Mouse (Mus musculus) embryonic facial prominence, embryonic 15.5 days (tissue): ENCODE measurements at regions not wholly inside any gene's neighbourhood (a gene's known extent, or its start where the extent isn't known, plus 50 kb on each side); places are given as distances from the start of the nearest gene placed in this dataset.

Experiments
- ATAC-seq: fragments of 200-750 bp; cut with Nextera tagmentation; 2 replicates; pipeline ENCODE4 v1.8.0; 2017; ENCODE audit warnings: low read depth, moderate TSS enrichment; ENCODE audit not compliant: insufficient number of reproducible peaks, low FRiP score, low TSS enrichment
- H3K27ac ChIP-seq: fragments of 300-500 bp; sonication (generic); replicated peaks from 2 replicates; pipeline ENCODE4 v1.5.1; 2015; ENCODE audit warnings: mild to moderate bottlenecking, inconsistent platforms
- H3K27me3 ChIP-seq: fragments of 300-500 bp; sonication (generic); 2 replicates; pipeline ENCODE4 v1.6.1; 2015; ENCODE audit warnings: inconsistent platforms
- H3K36me3 ChIP-seq: fragments of 300-500 bp; sonication (generic); 2 replicates; pipeline ENCODE4 v1.6.1; 2015; ENCODE audit warnings: mild to moderate bottlenecking, inconsistent platforms
- H3K4me1 ChIP-seq: fragments of 300-500 bp; sonication (generic); 2 replicates; pipeline ENCODE4 v1.6.1; 2015; ENCODE audit warnings: inconsistent platforms
- H3K4me2 ChIP-seq: fragments of 300-500 bp; sonication (generic); replicated peaks from 2 replicates; pipeline ENCODE4 v1.6.1; 2015; ENCODE audit warnings: mild to moderate bottlenecking, inconsistent platforms
- H3K4me3 ChIP-seq: fragments of 300-500 bp; sonication (generic); replicated peaks from 2 replicates; pipeline ENCODE4 v1.5.1; 2015; ENCODE audit warnings: mild to moderate bottlenecking, inconsistent platforms
- H3K9ac ChIP-seq: fragments of 300-500 bp; sonication (generic); 2 replicates; pipeline ENCODE4 v1.6.1; 2015; ENCODE audit warnings: inconsistent platforms
- H3K9me3 ChIP-seq: fragments of 300-500 bp; sonication (generic); replicated peaks from 2 replicates; pipeline ENCODE4 v1.6.1; 2016; ENCODE audit warnings: inconsistent platforms
- WGBS: fragments of 180-500 bp; shearing (Covaris S2); methylation state at CpG from one replicate; pipeline ENCODE4 v1.1.7; 2015; 5-methylcytosine and 5-hydroxymethylcytosine counted together

GRCm38 (mm10) chr3:128787686-128788085 lies 412.0 kb upstream of the Pitx2 start:
- H3K9me3 ChIP-seq = no peaks in the 10 kb centered on the region
- WGBS = 54% methylated on average over 5 of the region's 5 CpGs
- H3K36me3 ChIP-seq = no peaks in the 10 kb centered on the region
- no peak for ATAC-seq
- H3K4me2 ChIP-seq = no peak overlapping the region
- no peaks in the 10 kb centered on the region for H3K4me1 ChIP-seq
- no peak overlapping the region for H3K9ac ChIP-seq
- no peak overlapping the region for H3K27ac ChIP-seq
- no peaks in the 10 kb centered on the region for H3K27me3 ChIP-seq
- no peak overlapping the region for H3K4me3 ChIP-seq

GRCm38 (mm10) chr3:128795931-128796330 lies 403.7 kb upstream of the Pitx2 start:
- no peak overlapping the region for H3K27ac ChIP-seq
- 64% methylated on average over 2 of the region's 2 CpGs for WGBS
- no peak overlapping the region for H3K9ac ChIP-seq
- no peak overlapping the region for H3K4me2 ChIP-seq
- no peaks in the 10 kb centered on the region for H3K27me3 ChIP-seq
- H3K4me1 ChIP-seq = no peaks in the 10 kb centered on the region
- 0 out of 2 replicates have a peak, but pooled peaks have one; percentile 39 for ATAC-seq
- H3K4me3 ChIP-seq = no peak overlapping the region
- no peaks in the 10 kb centered on the region for H3K36me3 ChIP-seq
- no peaks in the 10 kb centered on the region for H3K9me3 ChIP-seq

- no peaks in the 10 kb centered on the region for H3K9me3 ChIP-seq
- H3K9ac ChIP-seq = no peak overlapping the region
- no peaks in the 10 kb centered on the region for H3K36me3 ChIP-seq
- no peaks in the 10 kb centered on the region for H3K4me1 ChIP-seq
- no peak for ATAC-seq
- no peak overlapping the region for H3K4me2 ChIP-seq
- 50% methylated on average over 1 of the region's 1 CpGs for WGBS
- H3K27ac ChIP-seq = no peak overlapping the region
- H3K27me3 ChIP-seq = no peaks in the 10 kb centered on the region
- H3K4me3 ChIP-seq = no peak overlapping the region
Measured at GRCm38 (mm10) chr3:128797829-128798228, 401.8 kb upstream of the Pitx2 start.

- H3K9me3 ChIP-seq = no peaks in the 10 kb centered on the region
- no peaks in the 10 kb centered on the region for H3K36me3 ChIP-seq
- WGBS = 67% methylated on average over 12 of the region's 12 CpGs
- H3K27me3 ChIP-seq = no peaks in the 10 kb centered on the region
- no peak overlapping the region for H3K4me3 ChIP-seq
- no peak overlapping the region for H3K27ac ChIP-seq
- no peak overlapping the region for H3K4me2 ChIP-seq
- no peak for ATAC-seq
- H3K4me1 ChIP-seq = no peaks in the 10 kb centered on the region
- H3K9ac ChIP-seq = no peak overlapping the region
Measured at GRCm38 (mm10) chr3:128829371-128830160, 370.1 kb upstream of the Pitx2 start.

GRCm38 (mm10) chr3:128850327-128850977 lies 349.2 kb upstream of the Pitx2 start:
- H3K27me3 ChIP-seq = no peaks in the 10 kb centered on the region
- no peaks in the 10 kb centered on the region for H3K4me1 ChIP-seq
- no peaks in the 10 kb centered on the region for H3K9me3 ChIP-seq
- H3K27ac ChIP-seq = no peak overlapping the region
- H3K4me3 ChIP-seq = no peak overlapping the region
- H3K4me2 ChIP-seq = no peak overlapping the region
- H3K36me3 ChIP-seq = no peaks in the 10 kb centered on the region
- ATAC-seq = no peak
- H3K9ac ChIP-seq = no peak overlapping the region
- WGBS = 64% methylated on average over 6 of the region's 6 CpGs

- Histone ChIP-seq H3K9me3 (no peaks in the 10 kb centered on the region), H3K9ac (no peak overlapping the region), H3K27ac (no peak overlapping the region), H3K4me2 (no peak overlapping the region), H3K4me1 (no peaks in the 10 kb centered on the region), H3K36me3 (no peaks in the 10 kb centered on the region), H3K27me3 (no peaks in the 10 kb centered on the region), H3K4me3 (no peak overlapping the region)
- WGBS = 26% methylated on average over 5 of the region's 5 CpGs
- ATAC-seq = no peak
Measured at GRCm38 (mm10) chr3:128856515-128856914, 343.2 kb upstream of the Pitx2 start.

- Histone ChIP-seq H3K27ac (no peak overlapping the region), H3K4me3 (no peak overlapping the region), H3K9me3 (no peaks in the 10 kb centered on the region), H3K4me1 (no peaks in the 10 kb centered on the region), H3K9ac (no peak overlapping the region), H3K4me2 (no peak overlapping the region), H3K27me3 (no peaks in the 10 kb centered on the region; the same call in 1 of the 2 replicates), H3K36me3 (no peaks in the 10 kb centered on the region)
- 34% methylated on average over 10 of the region's 10 CpGs for WGBS
- ATAC-seq = peak; percentile 57; the same call in 1 of the 2 replicates
Measured at GRCm38 (mm10) chr3:128881685-128882444, 317.8 kb upstream of the Pitx2 start.

- Histone ChIP-seq H3K9ac (no peak overlapping the region), H3K4me3 (no peak overlapping the region), H3K4me2 (no peak overlapping the region), H3K27ac (no peak overlapping the region), H3K36me3 (no peaks in the 10 kb centered on the region), H3K4me1 (no peaks in the 10 kb centered on the region), H3K9me3 (no peaks in the 10 kb centered on the region), H3K27me3 (no peaks in the 10 kb centered on the region; the same call in 1 of the 2 replicates)
- ATAC-seq = no peak
- 61% methylated on average over 7 of the region's 7 CpGs for WGBS
Measured at GRCm38 (mm10) chr3:128883636-128884195, 316.0 kb upstream of the Pitx2 start.

GRCm38 (mm10) chr3:128886678-128887077 lies 313.0 kb upstream of the Pitx2 start:
- H3K27ac ChIP-seq = no peak overlapping the region
- no peak overlapping the region for H3K9ac ChIP-seq
- H3K9me3 ChIP-seq = no peaks in the 10 kb centered on the region
- H3K36me3 ChIP-seq = no peaks in the 10 kb centered on the region
- ATAC-seq = no peak
- H3K4me3 ChIP-seq = no peak overlapping the region
- no peaks in the 10 kb centered on the region; the same call in 1 of the 2 replicates for H3K27me3 ChIP-seq
- 0 out of 2 replicates have a peak overlapping the region, but pooled peaks have one; percentile 8 for H3K4me2 ChIP-seq
- no peaks in the 10 kb centered on the region for H3K4me1 ChIP-seq
- 43% methylated on average over 9 of the region's 9 CpGs for WGBS

- WGBS = 82% methylated on average over 5 of the region's 5 CpGs
- Histone ChIP-seq H3K4me2 (no peak overlapping the region), H3K9me3 (no peaks in the 10 kb centered on the region), H3K9ac (no peak overlapping the region), H3K4me3 (no peak overlapping the region), H3K27me3 (no peaks in the 10 kb centered on the region), H3K4me1 (no peaks in the 10 kb centered on the region), H3K36me3 (no peaks in the 10 kb centered on the region), H3K27ac (no peak overlapping the region)
- no peak for ATAC-seq
Measured at GRCm38 (mm10) chr3:128891078-128891477, 308.6 kb upstream of the Pitx2 start.

- Histone ChIP-seq H3K4me1 (no peaks in the 10 kb centered on the region), H3K4me3 (no peak overlapping the region), H3K27me3 (no peaks in the 10 kb centered on the region), H3K9ac (no peak overlapping the region), H3K27ac (no peak overlapping the region), H3K4me2 (no peak overlapping the region), H3K36me3 (no peaks in the 10 kb centered on the region), H3K9me3 (no peaks in the 10 kb centered on the region)
- ATAC-seq = no peak
- 86% methylated on average over 3 of the region's 3 CpGs for WGBS
Measured at GRCm38 (mm10) chr3:128896628-128897027, 303.1 kb upstream of the Pitx2 start.
